Mouse (Mus musculus) neural tube, embryonic 14.5 days (tissue): ENCODE results near the gene Zc3h6. TPM values are rescaled to one million over a fixed set of nuclear protein-coding genes. Genes with fewer than 3 reads are reported as not detected.

ENCODE experiments used
- ATAC-seq: fragments of 200-750 bp; cut with Nextera tagmentation; 2 replicates; pipeline ENCODE4 v1.8.0; 2017; ENCODE audit warnings: low read depth, mild to moderate bottlenecking, moderate TSS enrichment, moderate library complexity
- H3K27ac ChIP-seq: fragments of 300-500 bp; sonication (generic); 2 replicates; pipeline ENCODE4 v1.5.1; 2014; ENCODE audit warnings: low read depth, mild to moderate bottlenecking, control low read depth, low read length, moderate library complexity, mixed read lengths
- H3K27me3 ChIP-seq: fragments of 300-500 bp; sonication (generic); 2 replicates; pipeline ENCODE4 v1.6.1; 2014; ENCODE audit warnings: low read length; ENCODE audit not compliant: control insufficient read depth, insufficient read depth
- H3K36me3 ChIP-seq: fragments of 300-500 bp; sonication (generic); 2 replicates; pipeline ENCODE4 v1.6.1; 2014; ENCODE audit warnings: low read length, mixed read lengths; ENCODE audit not compliant: control insufficient read depth, insufficient read depth
- H3K4me1 ChIP-seq: fragments of 300-500 bp; sonication (generic); 2 replicates; pipeline ENCODE4 v1.6.1; 2014; ENCODE audit warnings: low read length; ENCODE audit not compliant: control insufficient read depth, insufficient read depth
- H3K4me2 ChIP-seq: fragments of 300-500 bp; sonication (generic); 2 replicates; pipeline ENCODE4 v1.6.1; 2014; ENCODE audit warnings: mild to moderate bottlenecking, low read depth, low read length, control low read depth
- H3K4me3 ChIP-seq: fragments of 300-500 bp; sonication (generic); 2 replicates; pipeline ENCODE4 v1.5.1; 2014; ENCODE audit warnings: low read depth, low read length, control low read depth, mixed read lengths
- H3K9ac ChIP-seq: fragments of 300-500 bp; sonication (generic); replicated peaks from 2 replicates; pipeline ENCODE4 v1.6.1; 2014; ENCODE audit warnings: low read depth, mild to moderate bottlenecking, control low read depth, low read length, mixed read lengths
- H3K9me3 ChIP-seq: fragments of 300-500 bp; sonication (generic); 2 replicates; pipeline ENCODE4 v1.6.1; 2016; ENCODE audit warnings: low read length; ENCODE audit not compliant: control insufficient read depth
- WGBS: fragments of 180-500 bp; shearing (Covaris S2); extraction: QIAGEN DNeasy Blood & Tissue Kit; methylation state at CpG from one replicate; pipeline ENCODE4 v1.1.7; 2014; 5-methylcytosine and 5-hydroxymethylcytosine counted together
- polyA plus RNA-seq: library from polyadenylated mRNA; unstranded; fragments of >200 nt; fragmentation: Nextera tagmentation; extraction: Ambion mirVana; gene quantifications from 2 replicates; pipeline ENCODE4 v1.2.1, GENCODE M21; 2014

Gene Zc3h6
- 4.5 and 5.7 TPM in 2 replicates for polyA plus RNA-seq

GRCm38 (mm10) chr2:128966641-128967580 is at the start of gene Zc3h6:
Zc3h6 (plus strand) TSS chr2:128967402.
- Histone ChIP-seq H3K27ac (peak within 1 kb of the TSS; percentile 100), H3K27me3 (no peaks in the 10 kb centered on the region), H3K4me2 (peak within 1 kb of the TSS; percentile 64), H3K4me3 (peak within 1 kb of the TSS; percentile 91), H3K9ac (peak within 1 kb of the TSS; percentile 100), H3K4me1 (peaks cover 11% of the 10 kb centered on the region), H3K9me3 (no peaks in the 10 kb centered on the region), H3K36me3 (no peaks in the 10 kb centered on the region)
- peak; percentile 98 for ATAC-seq
- WGBS: under 1% methylated on average over 60 of the region's 65 CpGs

- no peaks in the 10 kb centered on the region for H3K9me3 ChIP-seq
- no peak overlapping the region for H3K4me2 ChIP-seq
- 92% methylated on average over 4 of the region's 4 CpGs for WGBS
These were observed 42.4 kb upstream of the Zc3h6 start for GRCm38 (mm10) chr2:128924799-128925198.

GRCm38 (mm10) chr2:128928446-128928845 is 38.8 kb upstream of the Zc3h6 start:
- no peak overlapping the region for H3K4me3 ChIP-seq
- no peak for ATAC-seq
- peaks cover 17% of the 10 kb centered on the region; the same call in 1 of the 2 replicates for H3K36me3 ChIP-seq
- no peaks in the 10 kb centered on the region for H3K4me1 ChIP-seq
- no peak overlapping the region for H3K27ac ChIP-seq
- no peaks in the 10 kb centered on the region for H3K27me3 ChIP-seq
- H3K9ac ChIP-seq: no peak overlapping the region
- 86% methylated on average over 3 of the region's 3 CpGs for WGBS
- H3K9me3 ChIP-seq: no peaks in the 10 kb centered on the region
- no peak overlapping the region for H3K4me2 ChIP-seq

More at GRCm38 (mm10) chr2:128924799-128925198, 42.4 kb upstream of the Zc3h6 start:
- Histone ChIP-seq H3K9ac (no peak overlapping the region), H3K36me3 (peaks cover 10% of the 10 kb centered on the region; the same call in 1 of the 2 replicates), H3K4me1 (no peaks in the 10 kb centered on the region), H3K27me3 (no peaks in the 10 kb centered on the region), H3K4me3 (no peak overlapping the region), H3K27ac (no peak overlapping the region)
- no peak for ATAC-seq

- H3K4me3 ChIP-seq: no peak overlapping the region
- no peak overlapping the region for H3K9ac ChIP-seq
- H3K27me3 ChIP-seq: no peaks in the 10 kb centered on the region
- H3K9me3 ChIP-seq: no peaks in the 10 kb centered on the region
- no peak overlapping the region for H3K27ac ChIP-seq
- peaks cover 21% of the 10 kb centered on the region; the same call in 1 of the 2 replicates for H3K36me3 ChIP-seq
- H3K4me2 ChIP-seq: no peak overlapping the region
- H3K4me1 ChIP-seq: no peaks in the 10 kb centered on the region
- no peak for ATAC-seq
These were observed 36.5 kb upstream of the Zc3h6 start for GRCm38 (mm10) chr2:128930704-128931103.

- Histone ChIP-seq H3K27me3 (no peaks in the 10 kb centered on the region), H3K9me3 (no peaks in the 10 kb centered on the region), H3K4me1 (no peaks in the 10 kb centered on the region), H3K9ac (no peak overlapping the region), H3K4me2 (no peak overlapping the region), H3K36me3 (0 out of 2 replicates have a peak, but pooled peaks cover 5% of the 10 kb centered on the region), H3K4me3 (no peak overlapping the region), H3K27ac (no peak overlapping the region)
- WGBS: 95% methylated on average over 3 of the region's 3 CpGs
- ATAC-seq: no peak
These were observed 30.9 kb upstream of the Zc3h6 start for GRCm38 (mm10) chr2:128936256-128936655.

GRCm38 (mm10) chr2:128943538-128944528 is 23.4 kb upstream of the Zc3h6 start, which contains the start of gene Zc3h8:
Zc3h8 (minus strand) TSS chr2:128944077.
- Histone ChIP-seq H3K9me3 (no peaks in the 10 kb centered on the region), H3K36me3 (no peaks in the 10 kb centered on the region), H3K9ac (peak within 1 kb of the TSS; percentile 71), H3K4me1 (peaks cover 4% of the 10 kb centered on the region; the same call in 1 of the 2 replicates), H3K4me3 (peak within 1 kb of the TSS; percentile 83), H3K27ac (peak within 1 kb of the TSS; percentile 78), H3K4me2 (peak within 1 kb of the TSS; percentile 78), H3K27me3 (no peaks in the 10 kb centered on the region)
- peak; percentile 95 for ATAC-seq
- WGBS: under 1% methylated on average over 63 of the region's 65 CpGs

GRCm38 (mm10) chr2:128947962-128948588 is 19.1 kb upstream of the Zc3h6 start:
- Histone ChIP-seq H3K4me2 (no peak overlapping the region), H3K27ac (no peak overlapping the region), H3K27me3 (no peaks in the 10 kb centered on the region), H3K4me3 (no peak overlapping the region), H3K9me3 (no peaks in the 10 kb centered on the region), H3K36me3 (no peaks in the 10 kb centered on the region), H3K9ac (no peak overlapping the region), H3K4me1 (peaks cover under 1% of the 10 kb centered on the region; the same call in 1 of the 2 replicates)
- 36% methylated on average over 6 of the region's 6 CpGs for WGBS
- no peak; the same call in 1 of the 2 replicates for ATAC-seq

- ATAC-seq: no peak
- no peaks in the 10 kb centered on the region for H3K9me3 ChIP-seq
- no peaks in the 10 kb centered on the region for H3K4me1 ChIP-seq
- no peak overlapping the region for H3K9ac ChIP-seq
- no peak overlapping the region for H3K27ac ChIP-seq
- no peak overlapping the region for H3K4me3 ChIP-seq
- H3K36me3 ChIP-seq: no peaks in the 10 kb centered on the region
- no peaks in the 10 kb centered on the region for H3K27me3 ChIP-seq
- H3K4me2 ChIP-seq: no peak overlapping the region
These were observed 13.0 kb upstream of the Zc3h6 start for GRCm38 (mm10) chr2:128954186-128954585.
